Mouse (Mus musculus): ENCODE measurements around the gene Slc16a6. TPM values are rescaled to one million over a fixed set of nuclear protein-coding genes. Genes with fewer than 3 reads are reported as not detected.
"Not testable (repeated sequence)": the region's sequence is repeated elsewhere in the genome, so short reads cannot be mapped to it uniquely, and the experiment has no call there.

The Slc16a6 gene
- polyA plus RNA-seq, 1 experiment from 2014 or later, result 143 TPM

DNA sequence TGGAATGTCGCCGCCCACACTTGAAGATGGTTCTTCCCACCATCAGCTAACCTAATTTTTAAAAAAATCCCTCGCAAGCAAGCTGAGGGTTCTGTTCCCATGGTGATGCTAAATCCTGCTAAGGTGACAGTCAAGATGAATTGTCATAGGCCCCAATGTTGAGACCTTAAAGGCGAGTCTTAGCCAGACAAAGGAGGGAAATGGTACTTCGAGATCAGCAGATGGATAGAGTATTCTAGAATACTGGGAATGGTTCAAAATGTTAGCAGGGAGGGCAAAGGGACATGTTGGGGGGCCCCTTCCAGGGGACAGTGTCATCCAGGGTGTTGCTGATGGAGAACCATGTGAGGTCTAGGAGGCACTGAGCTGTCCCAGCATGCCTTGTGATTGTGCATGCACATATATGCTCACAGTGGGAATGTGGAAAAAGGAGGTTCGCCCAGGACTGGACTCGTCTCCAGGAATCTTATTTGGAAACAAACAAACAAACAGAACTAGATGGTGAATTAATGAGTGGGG lies 23.1 kb upstream of the Slc16a6 start:
- WGBS, result 74% methylated on average over 7 of the region's 7 CpGs
- ATAC-seq, result no peak
- H3K27me3 ChIP-seq (replicated peaks; ENCODE audit: control insufficient read depth, insufficient read depth, low read length), result no peaks in the 10 kb centered on the region
- no peak overlapping the region for H3K9ac ChIP-seq (ENCODE audit: low read depth, low read length)
- no peaks in the 10 kb centered on the region for H3K36me3 ChIP-seq (ENCODE audit: control insufficient read depth, insufficient read depth)
- no peaks in the 10 kb centered on the region for H3K9me3 ChIP-seq (ENCODE audit: control insufficient read depth)
- H3K27ac ChIP-seq (ENCODE audit: low read depth, low read length), result peak overlapping the region; percentile 81; the same call in 1 of the 2 replicates
- no peak for TF ChIP-seq CTCF (IDR thresholded peaks at IDR 0.05; ENCODE audit: low read depth)
- no peak overlapping the region for H3K4me3 ChIP-seq (ENCODE audit: low read depth, low read length)
- H3K4me1 ChIP-seq (replicated peaks; ENCODE audit: control insufficient read depth, insufficient read depth, low read length), result peaks cover 5% of the 10 kb centered on the region; the same call in 1 of the 2 replicates
- H3K4me2 ChIP-seq (replicated peaks; ENCODE audit: low read depth), result no peak overlapping the region

DNA sequence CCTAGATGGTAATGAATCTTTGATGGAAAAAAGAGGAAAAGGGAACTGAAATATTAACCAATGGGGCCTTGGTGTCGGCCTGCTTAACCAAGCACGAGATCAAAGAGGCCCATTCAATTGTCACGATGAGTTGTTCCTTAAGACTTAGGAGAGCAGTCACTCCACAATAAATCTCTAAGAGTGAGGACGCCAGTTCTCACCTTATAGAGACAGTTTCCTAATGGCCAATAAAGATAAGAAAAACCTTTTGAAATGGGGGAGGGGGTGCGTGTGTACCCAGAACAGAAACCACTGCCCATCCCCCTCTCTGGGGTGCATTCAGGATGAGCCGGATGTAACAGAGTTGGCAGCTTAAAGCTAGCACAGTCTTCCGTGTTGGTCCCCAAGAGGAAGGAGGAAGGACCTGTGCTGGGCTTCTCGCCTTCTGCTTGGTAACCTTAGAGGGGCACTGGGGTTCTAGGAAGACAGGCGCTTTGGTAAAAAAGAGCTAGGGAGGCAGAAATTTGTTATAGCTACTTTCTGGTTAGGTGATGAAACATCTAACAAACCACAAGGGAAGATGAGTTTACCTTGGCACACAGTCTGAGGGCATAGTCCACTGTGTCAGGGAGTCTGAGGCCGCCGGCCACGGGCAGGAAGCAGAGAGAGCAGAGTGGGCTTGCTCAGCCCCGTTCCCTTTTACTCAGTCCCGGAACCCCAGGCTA lies 22.5 kb upstream of the Slc16a6 start:
- H3K4me2 ChIP-seq (replicated peaks; ENCODE audit: low read depth), result peak overlapping the region; percentile 21

DNA sequence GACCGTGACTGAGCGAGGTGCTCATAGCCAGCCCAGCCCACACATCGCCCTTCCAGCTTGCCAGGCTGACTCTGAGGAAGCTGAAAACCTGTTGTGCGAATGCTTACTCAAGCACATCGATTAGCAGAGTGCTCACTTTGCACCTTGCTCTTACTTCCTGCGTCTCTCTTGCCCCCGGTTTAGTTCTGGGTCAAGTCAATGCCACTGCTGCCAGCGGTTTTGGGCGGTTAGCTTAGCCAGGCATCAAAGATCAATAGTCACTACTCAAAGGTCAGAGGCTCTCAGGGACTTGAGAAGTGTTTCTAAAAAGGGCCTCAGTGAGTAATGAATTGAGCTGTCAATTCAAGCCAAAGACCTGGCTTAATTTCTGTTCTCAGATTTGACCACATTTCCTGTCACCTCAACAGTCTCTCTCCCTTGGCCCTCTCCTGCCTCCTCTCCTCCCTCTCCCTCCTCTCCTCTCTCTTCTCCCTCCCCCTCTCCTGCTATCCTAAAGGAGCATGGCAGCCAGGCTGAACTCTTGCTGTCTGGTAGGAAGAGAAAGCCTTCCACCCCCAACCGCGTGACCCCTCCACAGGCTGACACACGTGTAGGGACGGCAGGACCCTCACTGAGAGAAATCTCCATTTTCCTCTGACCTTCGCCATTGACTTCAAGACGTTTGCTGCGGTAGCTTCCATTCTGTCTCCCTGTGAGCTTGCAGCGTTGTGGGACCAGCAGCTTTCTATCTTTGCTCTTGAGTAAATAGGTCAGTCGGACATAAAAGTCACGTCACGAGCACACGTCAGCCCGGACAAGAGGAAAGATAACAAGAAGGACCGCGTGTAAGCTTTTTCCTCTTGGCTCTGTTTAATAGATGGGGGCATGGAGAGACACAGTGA lies 21.7 kb upstream of the Slc16a6 start:
- peak; percentile 67 for ATAC-seq

More for the DNA sequence above, 22.5 kb upstream of the Slc16a6 start:
- no peak for TF ChIP-seq CTCF (IDR thresholded peaks at IDR 0.05; ENCODE audit: low read depth)
- no peak overlapping the region for H3K4me3 ChIP-seq (ENCODE audit: low read depth, low read length)
- H3K27me3 ChIP-seq (replicated peaks; ENCODE audit: control insufficient read depth, insufficient read depth, low read length), result no peaks in the 10 kb centered on the region
- WGBS, result 24% methylated on average over 14 of the region's 14 CpGs
- H3K36me3 ChIP-seq (ENCODE audit: control insufficient read depth, insufficient read depth), result no peaks in the 10 kb centered on the region
- peak; percentile 63 for ATAC-seq
- H3K27ac ChIP-seq (ENCODE audit: low read depth, low read length), result peak overlapping the region; percentile 81
- H3K9me3 ChIP-seq (ENCODE audit: control insufficient read depth), result no peaks in the 10 kb centered on the region
- no peak overlapping the region for H3K9ac ChIP-seq (ENCODE audit: low read depth, low read length)
- peaks cover 5% of the 10 kb centered on the region; the same call in 1 of the 2 replicates for H3K4me1 ChIP-seq (replicated peaks; ENCODE audit: control insufficient read depth, insufficient read depth, low read length)

DNA sequence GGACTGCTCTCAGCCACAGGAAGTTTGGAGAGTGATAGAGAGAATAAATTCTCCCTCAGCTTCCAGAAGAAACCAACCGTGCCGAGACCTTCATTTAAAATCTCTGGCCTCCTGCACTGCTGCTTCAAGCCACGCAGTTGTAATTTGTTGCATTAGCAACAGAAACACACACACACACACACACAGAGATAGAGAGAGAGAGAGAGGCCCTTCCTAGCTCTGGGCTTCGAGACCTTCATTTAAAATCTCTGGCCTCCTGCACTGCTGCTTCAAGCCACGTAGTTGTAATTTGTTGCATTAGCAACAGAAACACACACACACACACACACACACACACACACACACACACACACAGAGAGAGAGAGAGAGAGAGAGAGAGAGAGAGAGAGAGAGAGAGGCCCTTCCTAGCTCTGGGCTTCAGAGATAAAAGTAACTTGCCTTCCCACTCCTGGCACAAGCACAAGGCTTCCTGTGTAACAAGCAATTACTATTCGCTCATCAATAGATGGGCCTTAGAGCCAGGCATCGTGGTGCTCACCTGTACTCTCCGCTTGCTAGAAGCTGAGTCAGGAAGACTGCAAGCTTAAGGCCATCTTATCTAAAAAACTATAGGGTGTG lies 19.6 kb upstream of the Slc16a6 start:
- 50% methylated on average over 8 of the region's 8 CpGs for WGBS
- not testable (repeated sequence) for H3K36me3 ChIP-seq (ENCODE audit: control insufficient read depth, insufficient read depth); H3K4me3 ChIP-seq (ENCODE audit: low read depth, low read length); H3K4me1 ChIP-seq (replicated peaks; ENCODE audit: control insufficient read depth, insufficient read depth, low read length); ATAC-seq; H3K9me3 ChIP-seq (ENCODE audit: control insufficient read depth); H3K27me3 ChIP-seq (replicated peaks; ENCODE audit: control insufficient read depth, insufficient read depth, low read length); H3K4me2 ChIP-seq (replicated peaks; ENCODE audit: low read depth); H3K27ac ChIP-seq (ENCODE audit: low read depth, low read length); H3K9ac ChIP-seq (ENCODE audit: low read depth, low read length)

More for the DNA sequence above, 21.7 kb upstream of the Slc16a6 start:
- peaks cover 5% of the 10 kb centered on the region; the same call in 1 of the 2 replicates for H3K4me1 ChIP-seq (replicated peaks; ENCODE audit: control insufficient read depth, insufficient read depth, low read length)
- no peaks in the 10 kb centered on the region for H3K27me3 ChIP-seq (replicated peaks; ENCODE audit: control insufficient read depth, insufficient read depth, low read length)
- H3K4me2 ChIP-seq (replicated peaks; ENCODE audit: low read depth), result peak overlapping the region; percentile 21
- WGBS, result 43% methylated on average over 24 of the region's 24 CpGs
- no peak for TF ChIP-seq CTCF (IDR thresholded peaks at IDR 0.05; ENCODE audit: low read depth)
- no peaks in the 10 kb centered on the region for H3K9me3 ChIP-seq (ENCODE audit: control insufficient read depth)
- H3K9ac ChIP-seq (ENCODE audit: low read depth, low read length), result no peak overlapping the region
- H3K36me3 ChIP-seq (ENCODE audit: control insufficient read depth, insufficient read depth), result no peaks in the 10 kb centered on the region; the same call in 1 of the 2 replicates
- H3K4me3 ChIP-seq (ENCODE audit: low read depth, low read length), result no peak overlapping the region
- H3K27ac ChIP-seq (ENCODE audit: low read depth, low read length), result peak overlapping the region; percentile 81

DNA sequence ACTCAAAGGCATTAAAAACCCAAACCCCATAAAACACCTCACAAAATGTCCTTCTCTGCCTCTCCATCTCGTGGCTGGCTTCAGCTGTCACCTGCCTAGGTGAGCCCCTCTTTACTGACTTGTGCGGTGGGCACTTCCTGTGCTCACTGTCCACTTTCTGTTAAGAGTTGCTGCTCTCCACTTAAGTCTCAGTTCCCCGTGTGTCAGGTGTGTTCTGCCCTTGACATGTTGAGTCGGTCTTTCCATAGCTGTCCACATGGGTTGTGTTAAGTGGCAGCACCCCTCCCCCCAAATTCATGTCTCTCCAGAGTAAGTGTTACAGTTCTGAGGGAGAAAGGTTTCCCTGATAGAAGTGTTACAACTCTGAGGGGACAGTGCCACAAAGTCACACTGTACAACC lies 18.4 kb upstream of the Slc16a6 start:
- H3K4me3 ChIP-seq (ENCODE audit: low read depth, low read length), result no peak overlapping the region
- no peak for ATAC-seq
- H3K9ac ChIP-seq (ENCODE audit: low read depth, low read length), result no peak overlapping the region
- 83% methylated on average over 4 of the region's 4 CpGs for WGBS
- H3K36me3 ChIP-seq (ENCODE audit: control insufficient read depth, insufficient read depth), result no peaks in the 10 kb centered on the region; the same call in 1 of the 2 replicates
- TF ChIP-seq CTCF (IDR thresholded peaks at IDR 0.05; ENCODE audit: low read depth), result no peak
- no peaks in the 10 kb centered on the region; the same call in 1 of the 2 replicates for H3K4me1 ChIP-seq (replicated peaks; ENCODE audit: control insufficient read depth, insufficient read depth, low read length)
- no peaks in the 10 kb centered on the region for H3K27me3 ChIP-seq (replicated peaks; ENCODE audit: control insufficient read depth, insufficient read depth, low read length)
- no peak overlapping the region for H3K4me2 ChIP-seq (replicated peaks; ENCODE audit: low read depth)
- H3K9me3 ChIP-seq (ENCODE audit: control insufficient read depth), result no peaks in the 10 kb centered on the region
- H3K27ac ChIP-seq (ENCODE audit: low read depth, low read length), result no peak overlapping the region

DNA sequence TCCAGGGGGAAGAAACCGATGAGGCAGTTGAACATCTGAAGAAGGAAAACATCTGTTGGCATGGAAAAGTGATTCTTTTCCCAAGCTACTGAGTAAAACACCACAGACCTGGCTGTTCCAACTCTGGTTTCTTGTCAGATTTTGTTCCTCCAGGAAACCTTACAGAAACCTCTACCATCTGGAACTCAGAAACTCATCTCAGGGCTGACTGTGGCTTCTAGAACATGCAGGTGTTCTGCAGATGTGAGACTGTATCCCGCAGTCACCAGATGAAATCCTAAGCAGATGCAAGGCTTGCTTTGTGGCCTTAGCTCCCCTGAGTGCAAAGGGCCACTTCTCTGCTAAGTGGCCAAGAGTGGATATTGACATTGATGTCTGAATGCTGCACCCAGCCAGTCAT lies 16.4 kb upstream of the Slc16a6 start:
- Histone ChIP-seq H3K9ac (ENCODE audit: low read depth, low read length) (no peak overlapping the region), H3K4me1 (replicated peaks; ENCODE audit: control insufficient read depth, insufficient read depth, low read length) (no peaks in the 10 kb centered on the region), H3K27ac (ENCODE audit: low read depth, low read length) (no peak overlapping the region), H3K4me3 (ENCODE audit: low read depth, low read length) (no peak overlapping the region), H3K36me3 (ENCODE audit: control insufficient read depth, insufficient read depth) (no peaks in the 10 kb centered on the region; the same call in 1 of the 2 replicates), H3K9me3 (ENCODE audit: control insufficient read depth) (no peaks in the 10 kb centered on the region), H3K27me3 (replicated peaks; ENCODE audit: control insufficient read depth, insufficient read depth, low read length) (no peaks in the 10 kb centered on the region), H3K4me2 (replicated peaks; ENCODE audit: low read depth) (no peak overlapping the region)
- 88% methylated on average over 2 of the region's 2 CpGs for WGBS
- no peak for TF ChIP-seq CTCF (IDR thresholded peaks at IDR 0.05; ENCODE audit: low read depth)
- ATAC-seq, result no peak
